Mouse (Mus musculus) liver, adult 2 months (tissue): ENCODE data around the gene Cep57l1. TPM values are rescaled to one million over a fixed set of nuclear protein-coding genes. Genes with fewer than 3 reads are reported as not detected.
A peak's percentile ranks its signal among the peaks of the same experiment; 100 is the strongest.

Source experiments
- DNase-seq: peaks from one replicate; pipeline ENCODE4 v3.0.0-alpha.2; 2011; ENCODE audit warnings: low read depth, low spot score; ENCODE audit errors: extremely low read depth
- H3K27ac ChIP-seq: fragments of 200-500 bp; replicated peaks from 2 replicates; pipeline ENCODE4 v1.5.1; 2012; ENCODE audit warnings: low read depth, mild to moderate bottlenecking, control low read depth, inconsistent platforms, low read length; ENCODE audit not compliant: insufficient read depth
- H3K27me3 ChIP-seq: fragments of 200-500 bp; 2 replicates; pipeline ENCODE4 v1.6.1; 2012; ENCODE audit warnings: mild to moderate bottlenecking, moderate library complexity, low read length, inconsistent platforms; ENCODE audit not compliant: control insufficient read depth, insufficient read depth
- H3K36me3 ChIP-seq: fragments of 200-500 bp; 2 replicates; pipeline ENCODE4 v1.6.1; 2012; ENCODE audit warnings: low read length, inconsistent platforms; ENCODE audit not compliant: control insufficient read depth, insufficient read depth
- H3K4me1 ChIP-seq: fragments of 200-500 bp; 2 replicates; pipeline ENCODE4 v1.6.1; 2011; ENCODE audit warnings: low read length; ENCODE audit not compliant: control insufficient read depth, insufficient read depth
- H3K4me3 ChIP-seq: fragments of 200-500 bp; 2 replicates; pipeline ENCODE4 v1.5.1; 2011; ENCODE audit warnings: low read depth, mild to moderate bottlenecking, control low read depth, low read length, moderate library complexity; ENCODE audit not compliant: insufficient read depth
- H3K79me2 ChIP-seq: fragments of 200-500 bp; 2 replicates; pipeline ENCODE4 v1.6.1; 2012; ENCODE audit warnings: inconsistent platforms, mild to moderate bottlenecking, low read length, moderate library complexity; ENCODE audit not compliant: control insufficient read depth, insufficient read depth
- H3K9ac ChIP-seq: fragments of 200-500 bp; 2 replicates; pipeline ENCODE4 v1.6.1; 2012; ENCODE audit warnings: low read depth, mild to moderate bottlenecking, control low read depth, inconsistent platforms, low read length
- CTCF ChIP-seq: fragments of 200-500 bp; IDR thresholded peaks from 2 replicates; pipeline ENCODE4 v1.5.1; 2011; ENCODE audit warnings: low read depth, low read length, control low read depth
- POLR2A ChIP-seq: fragments of 200-500 bp; IDR thresholded peaks from 2 replicates; pipeline ENCODE4 v1.6.1; 2011; ENCODE audit warnings: low read length, control low read depth; ENCODE audit not compliant: insufficient read depth; ENCODE audit errors: extremely low read depth
- WGBS: fragments of 180-500 bp; shearing (Covaris S2); methylation state at CpG from one replicate; pipeline ENCODE4 v1.1.7; 2018; 5-methylcytosine and 5-hydroxymethylcytosine counted together
- polyA plus RNA-seq: library from polyadenylated mRNA; depleted of rRNA; stranded (reverse); fragments of >200 nt; gene quantifications from 2 replicates; pipeline ENCODE4 v1.2.3, GENCODE M21; 2012
- total RNA-seq: library from RNA; depleted of rRNA; stranded (reverse); fragments of >200 nt; gene quantifications from 2 replicates; pipeline ENCODE4 v1.2.3, GENCODE M21; 2014

The Cep57l1 gene
- total and polyA plus RNA-seq, 2 experiments: 0.82 to 9.2 TPM

- Histone ChIP-seq H3K27me3 (no peaks in the 10 kb centered on the region), H3K9ac (no peak overlapping the region), H3K36me3 (peaks cover 6% of the 10 kb centered on the region; the same call in 1 of the 2 replicates), H3K79me2 (no peaks in the 10 kb centered on the region), H3K4me3 (no peak overlapping the region), H3K4me1 (no peaks in the 10 kb centered on the region), H3K27ac (no peak overlapping the region)
- 98% methylated on average over 3 of the region's 3 CpGs for WGBS
- TF ChIP-seq POLR2A: no peak
- TF ChIP-seq CTCF: no peak
- no peak for DNase-seq
Measured at GRCm38 (mm10) chr10:41733214-41733613, 76.5 kb downstream of the Cep57l1 start.

- TF ChIP-seq CTCF: no peak
- no peak for TF ChIP-seq POLR2A
- Histone ChIP-seq H3K4me1 (no peaks in the 10 kb centered on the region), H3K36me3 (peaks cover 6% of the 10 kb centered on the region; the same call in 1 of the 2 replicates), H3K27me3 (no peaks in the 10 kb centered on the region), H3K9ac (no peak overlapping the region), H3K27ac (no peak overlapping the region), H3K4me3 (no peak overlapping the region), H3K79me2 (no peaks in the 10 kb centered on the region)
- DNase-seq: no peak
- 88% methylated on average over 4 of the region's 4 CpGs for WGBS
Measured at GRCm38 (mm10) chr10:41731932-41732331, 77.7 kb downstream of the Cep57l1 start.

GRCm38 (mm10) chr10:41730746-41731145 lies 78.9 kb downstream of the Cep57l1 start:
- 96% methylated on average over 10 of the region's 10 CpGs for WGBS

GRCm38 (mm10) chr10:41726215-41726614 lies 83.5 kb downstream of the Cep57l1 start:
- TF ChIP-seq CTCF (no peak), POLR2A (no peak)
- Histone ChIP-seq H3K36me3 (peaks cover 6% of the 10 kb centered on the region; the same call in 1 of the 2 replicates), H3K27me3 (no peaks in the 10 kb centered on the region), H3K79me2 (no peaks in the 10 kb centered on the region), H3K27ac (no peak overlapping the region), H3K4me3 (no peak overlapping the region), H3K9ac (no peak overlapping the region), H3K4me1 (no peaks in the 10 kb centered on the region)
- 96% methylated on average over 9 of the region's 9 CpGs for WGBS
- DNase-seq: no peak

More at GRCm38 (mm10) chr10:41730746-41731145, 78.9 kb downstream of the Cep57l1 start:
- DNase-seq: no peak
- no peaks in the 10 kb centered on the region for H3K27me3 ChIP-seq
- no peaks in the 10 kb centered on the region for H3K4me1 ChIP-seq
- H3K9ac ChIP-seq: no peak overlapping the region
- H3K79me2 ChIP-seq: no peaks in the 10 kb centered on the region
- no peak for TF ChIP-seq POLR2A
- no peak for TF ChIP-seq CTCF
- no peak overlapping the region for H3K27ac ChIP-seq
- H3K36me3 ChIP-seq: peaks cover 6% of the 10 kb centered on the region; the same call in 1 of the 2 replicates
- no peak overlapping the region for H3K4me3 ChIP-seq

- Histone ChIP-seq H3K4me3 (no peak overlapping the region), H3K9ac (no peak overlapping the region), H3K27ac (no peak overlapping the region), H3K36me3 (no peaks in the 10 kb centered on the region), H3K4me1 (no peaks in the 10 kb centered on the region), H3K79me2 (no peaks in the 10 kb centered on the region), H3K27me3 (no peaks in the 10 kb centered on the region)
- no peak for DNase-seq
- no peak for TF ChIP-seq POLR2A
- TF ChIP-seq CTCF: no peak
- 95% methylated on average over 9 of the region's 9 CpGs for WGBS
Measured at GRCm38 (mm10) chr10:41719587-41719986, 90.1 kb downstream of the Cep57l1 start.

GRCm38 (mm10) chr10:41716029-41716897 lies 93.4 kb downstream of the Cep57l1 start, which contains the start of gene Ccdc162:
TSS of gene Ccdc162 (minus strand) at chr10:41716634.
- Histone ChIP-seq H3K4me1 (no peaks in the 10 kb centered on the region; the same call in 1 of the 2 replicates), H3K79me2 (no peaks in the 10 kb centered on the region), H3K27me3 (no peaks in the 10 kb centered on the region), H3K4me3 (no peak within 1 kb of the TSS), H3K36me3 (no peaks in the 10 kb centered on the region), H3K9ac (no peak within 1 kb of the TSS), H3K27ac (no peak within 1 kb of the TSS)
- DNase-seq: peak; percentile 10
- WGBS: 57% methylated on average over 15 of the region's 15 CpGs
- TF ChIP-seq POLR2A (no peak), CTCF (no peak)
